Mouse (Mus musculus) heart, postnatal 25 days (tissue): ENCODE data around the gene Tmem220. TPM values are rescaled to one million over a fixed set of nuclear protein-coding genes. Genes with fewer than 3 reads are reported as not detected.
"Not testable (repeated sequence)": the region's sequence is repeated elsewhere in the genome, so short reads cannot be mapped to it uniquely, and the experiment has no call there.

Experiments
- DNase-seq: peaks from one replicate; pipeline ENCODE4 v3.0.0; 2022; ENCODE audit warnings: low spot score
- intact Hi-C: fragments of 180-260 bp; cut with DNase I; formaldehyde crosslinking; loops from one replicate; pipeline ENCODE4 v1.15.1; 2025
- total RNA-seq, 2 experiments: library from RNA; stranded (reverse); gene quantifications; 2 replicates each; pipeline ENCODE4 v1.2.3; 2021

Tmem220 gene
- total RNA-seq, 2 experiments from 2014 or later, result 1.4 to 1.5 TPM

- no peak for DNase-seq
- intact Hi-C loops, result no loop called here
Measured at GRCm38 (mm10) chr11:67011635-67012034, 13.3 kb upstream of the Tmem220 start.

DNA sequence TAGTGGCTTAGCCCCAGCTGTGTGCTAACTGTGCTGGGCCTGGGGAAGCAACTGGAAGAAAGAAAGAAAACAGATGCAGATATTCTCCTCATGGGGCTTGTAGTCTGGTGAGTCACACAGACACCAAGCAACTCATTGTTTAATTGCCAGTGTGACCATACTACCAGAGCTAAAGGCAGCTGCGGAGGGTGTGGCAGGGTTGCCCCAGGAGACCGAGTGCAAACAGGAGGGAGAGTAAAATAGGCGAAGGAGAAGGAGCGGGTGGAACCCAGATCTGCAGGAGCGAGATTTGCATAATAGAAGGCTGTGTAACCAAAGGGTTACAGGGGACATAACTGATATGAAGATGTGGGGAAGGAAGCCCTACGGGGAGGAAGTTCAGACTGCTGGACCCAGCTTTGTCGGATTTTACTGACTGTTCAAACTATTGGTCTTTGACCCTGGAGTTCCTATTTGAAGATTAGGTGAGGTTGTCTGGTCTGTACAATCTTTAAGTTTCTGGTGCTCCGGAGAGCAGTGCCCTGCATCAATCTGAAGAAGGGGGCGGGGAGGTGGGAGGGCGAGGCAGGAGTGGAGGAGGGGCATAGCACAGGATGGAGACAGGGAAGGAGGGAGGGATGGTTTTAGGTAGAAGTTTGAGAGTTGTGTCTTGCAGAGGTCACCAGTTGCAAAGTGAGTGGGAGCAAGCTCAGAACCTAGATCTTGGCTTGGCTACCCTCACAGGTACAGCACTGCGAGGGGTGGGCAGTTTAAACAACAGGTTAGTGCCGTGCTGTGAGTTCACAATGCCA is 7.0 kb upstream of the Tmem220 start:
- intact Hi-C loops, result no loop called here
- peak; percentile 29 for DNase-seq

DNA sequence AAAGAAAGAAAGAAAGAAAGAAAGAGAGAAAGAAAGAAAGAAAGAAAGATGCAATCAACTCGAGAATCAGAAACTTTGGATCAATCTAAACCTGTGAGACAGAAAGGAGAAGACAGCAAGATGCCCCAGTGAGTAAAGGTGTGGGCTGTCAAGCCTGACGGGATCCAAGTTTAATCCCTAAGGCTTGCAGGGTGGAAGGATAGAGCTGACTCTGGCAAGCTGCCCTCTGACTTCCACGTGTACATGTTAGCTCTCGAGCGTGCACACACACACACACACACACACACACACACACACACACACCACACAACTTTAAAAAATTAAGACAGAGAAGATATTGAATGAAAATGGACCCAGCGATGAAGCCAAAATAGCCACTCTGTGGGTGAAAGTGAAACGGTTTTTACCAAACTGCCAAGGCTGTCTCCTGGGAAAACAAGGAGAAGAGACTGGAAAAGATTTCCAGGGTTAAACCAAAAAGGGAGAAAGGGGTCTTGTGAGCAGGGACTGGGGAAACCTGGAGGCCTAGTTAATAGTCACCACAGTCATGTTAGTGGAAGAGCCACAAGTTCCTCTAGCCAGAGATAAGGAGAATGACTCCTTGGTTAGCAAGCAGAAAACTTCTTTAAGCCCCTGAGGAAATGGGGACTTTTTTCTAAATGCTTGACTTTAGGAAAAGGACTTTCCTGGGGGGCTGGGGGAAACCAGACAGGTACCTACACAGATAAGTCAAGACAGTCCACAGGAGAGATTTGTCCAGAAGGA is 5.1 kb upstream of the Tmem220 start:
- no peak for DNase-seq
- intact Hi-C loops, result loop anchor here (2.0 to 5.0 kb wide), 2 partner anchors 33 to 82 kb away; no protein-coding TSS in a partner anchor

DNA sequence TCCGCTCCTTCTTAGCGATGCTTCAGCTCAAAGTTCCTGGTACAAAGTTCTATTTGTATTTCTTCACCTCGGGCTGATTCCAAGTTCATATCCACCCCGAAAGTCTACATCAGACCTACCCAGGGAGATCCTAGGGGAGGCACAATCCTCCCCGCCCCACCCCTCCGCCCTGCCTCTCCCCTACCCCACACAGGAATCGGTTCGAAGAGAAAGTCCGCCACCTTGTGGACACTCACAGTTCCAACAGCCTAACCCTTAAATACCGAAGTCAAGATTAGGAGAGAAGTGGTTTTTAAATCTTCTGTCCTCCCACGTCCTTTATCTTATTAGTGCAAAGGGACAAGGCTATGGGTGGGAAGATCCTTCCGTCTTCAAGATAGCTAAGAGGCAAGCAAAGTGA is 4.0 kb upstream of the Tmem220 start:
- peak; percentile 21 for DNase-seq
- intact Hi-C loops, result loop anchor here (1.0 to 5.0 kb wide), 3 partner anchors 34 to 116 kb away; no protein-coding TSS in a partner anchor

DNA sequence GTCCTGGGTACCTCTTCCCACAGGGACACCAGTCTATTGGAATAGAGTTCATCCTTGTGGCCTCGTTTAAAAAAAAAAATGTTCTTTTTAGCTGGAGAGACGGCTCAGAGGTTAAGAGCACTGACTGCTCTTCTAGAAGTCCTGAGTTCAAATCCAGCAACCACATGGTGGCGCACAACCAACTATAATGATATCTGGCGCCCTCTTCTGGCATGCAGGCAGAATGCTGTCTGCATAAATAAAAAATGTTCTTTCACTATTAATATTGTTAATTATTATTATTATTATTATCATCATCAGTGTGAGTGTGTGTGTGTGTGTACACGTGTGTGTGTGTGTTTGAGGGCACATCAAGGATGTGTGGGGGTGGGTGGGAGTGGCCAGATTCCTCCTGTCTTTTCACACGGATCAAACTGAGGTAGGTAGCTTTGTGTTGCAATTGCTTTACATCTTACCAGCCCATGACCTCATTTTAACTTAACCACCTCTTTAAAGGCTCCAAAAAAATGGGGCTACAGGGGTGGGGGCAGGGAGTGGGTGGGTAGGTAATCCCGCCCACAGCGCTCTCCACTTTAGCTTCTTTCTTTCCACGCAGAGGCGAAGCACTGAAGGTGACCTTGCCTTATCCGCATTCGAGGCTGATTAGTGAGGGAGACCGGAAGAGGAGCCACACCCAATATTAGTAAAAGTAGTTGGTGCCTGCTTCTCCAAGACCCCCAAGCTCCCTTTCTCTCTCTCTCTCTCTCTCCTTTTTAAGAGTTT is 2.4 kb upstream of the Tmem220 start:
- DNase-seq, result no peak
- intact Hi-C loops, result loop anchor here (5.0 kb wide), 1 partner anchor 80 kb away; no protein-coding TSS in a partner anchor

DNA sequence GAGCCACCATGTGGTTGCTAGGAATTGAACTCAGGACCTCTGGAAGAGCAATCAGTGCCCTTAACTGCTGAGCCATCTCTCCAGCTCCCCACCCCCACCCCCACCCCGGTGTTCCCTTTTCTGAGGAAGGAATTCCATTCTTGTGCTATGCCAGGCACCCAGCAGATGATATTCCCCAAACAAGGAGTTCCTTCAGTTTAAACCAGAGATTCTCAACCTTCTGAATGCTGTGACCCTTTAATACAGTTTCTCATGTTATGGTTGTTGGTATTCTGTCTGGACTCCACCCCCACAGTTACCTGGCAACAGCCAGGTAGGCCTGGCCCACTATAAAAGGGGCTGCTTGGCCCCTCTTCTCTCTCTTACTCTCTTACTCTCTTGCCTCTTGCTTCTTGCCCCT is 1.8 kb upstream of the Tmem220 start:
- not testable (repeated sequence) for DNase-seq
- intact Hi-C loops, result loop anchor here (5.0 kb wide), 1 partner anchor 79 kb away; no protein-coding TSS in a partner anchor

- intact Hi-C loops, result loop anchor here (2.0 to 5.0 kb wide), 2 partner anchors 61 to 78 kb away; no protein-coding TSS in a partner anchor
- DNase-seq, result no peak
Measured at GRCm38 (mm10) chr11:67023802-67024340, 1.1 kb upstream of the Tmem220 start.

- intact Hi-C loops, result no loop called here
Measured at GRCm38 (mm10) chr11:67030904-67031602, 6.1 kb downstream of the Tmem220 start.

GRCm38 (mm10) chr11:67031603-67031915 is 6.6 kb downstream of the Tmem220 start:
- intact Hi-C loops, result no loop called here
- no peak for DNase-seq

More at GRCm38 (mm10) chr11:67030904-67031602, 6.1 kb downstream of the Tmem220 start:
- no peak for DNase-seq

DNA sequence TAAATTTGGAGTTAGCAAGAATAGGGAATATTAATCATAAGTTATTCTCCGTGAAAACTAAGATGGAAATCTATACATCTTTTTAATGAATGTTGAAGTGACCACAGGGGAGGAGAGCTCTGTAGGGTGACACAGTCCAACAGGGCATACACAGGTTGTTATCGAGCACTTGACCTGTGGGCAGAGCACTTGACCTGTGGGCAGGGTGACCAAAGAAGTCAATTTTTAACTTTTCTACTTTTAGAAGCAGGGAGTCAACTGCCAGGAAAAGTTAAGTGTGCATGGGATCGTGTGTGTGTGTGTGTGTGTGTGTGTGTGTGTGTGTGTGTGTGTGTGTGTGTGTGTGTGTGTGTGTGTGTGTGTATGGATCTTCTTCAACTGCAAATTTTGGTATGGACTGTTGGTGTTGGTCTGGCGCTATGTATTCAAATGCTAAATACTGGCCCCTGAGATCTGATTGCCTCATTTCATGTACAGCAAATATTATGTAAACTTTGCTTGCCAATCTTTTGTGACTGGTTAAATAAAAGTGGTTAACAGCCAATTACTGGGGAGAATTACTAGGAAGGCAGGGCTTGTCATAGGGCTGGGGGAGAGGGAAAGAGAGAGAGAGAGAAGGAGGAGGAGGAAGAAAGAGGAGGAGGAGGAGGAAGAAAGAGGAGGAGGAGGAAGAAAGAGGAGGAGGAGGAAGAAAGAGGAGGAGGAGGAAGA is 10.0 kb downstream of the Tmem220 start:
- no peak for DNase-seq

DNA sequence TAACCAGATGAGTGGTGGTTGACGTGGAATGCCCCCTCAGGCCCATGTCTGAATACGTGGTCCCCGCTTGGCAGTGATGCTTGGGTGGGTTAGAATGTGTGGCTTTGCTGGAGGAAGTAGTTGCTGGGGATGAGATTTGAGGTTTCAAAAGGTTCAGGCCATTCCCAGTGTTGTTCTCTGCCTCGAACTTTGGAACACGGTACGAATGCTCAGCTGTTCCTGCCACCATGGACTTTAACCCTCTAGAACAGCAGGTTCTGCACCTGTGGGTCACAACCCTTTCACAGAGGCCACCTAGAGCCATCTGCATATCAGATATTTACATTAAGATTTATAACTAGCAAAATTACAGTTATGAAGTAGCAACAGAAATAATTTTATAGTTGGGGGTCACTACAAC is 11.3 kb downstream of the Tmem220 start:
- intact Hi-C loops, result no loop called here

More for the DNA sequence above, 10.0 kb downstream of the Tmem220 start:
- intact Hi-C loops, result no loop called here

GRCm38 (mm10) chr11:67036892-67037291 is 11.9 kb downstream of the Tmem220 start:
- no peak for DNase-seq
- intact Hi-C loops, result no loop called here

More for the DNA sequence above, 11.3 kb downstream of the Tmem220 start:
- DNase-seq, result no peak

DNA sequence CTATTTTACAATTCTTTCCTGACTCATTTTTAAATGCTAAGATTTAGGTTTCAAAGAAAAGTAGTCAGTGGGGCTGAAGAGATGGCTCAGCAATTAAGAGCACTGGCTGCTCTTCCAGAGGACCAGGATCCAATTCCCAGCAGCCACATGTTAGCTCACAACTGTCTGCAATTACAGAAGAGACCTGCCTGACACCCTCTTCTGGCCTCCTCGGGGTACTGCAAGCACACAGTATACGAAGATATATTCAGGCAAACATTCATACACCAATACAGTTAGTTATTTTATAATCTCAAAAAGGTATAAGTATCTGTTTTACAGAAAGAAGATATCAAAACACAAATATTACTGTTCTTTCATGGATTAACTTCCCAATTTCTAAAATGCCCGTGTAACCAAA is 14.8 kb downstream of the Tmem220 start:
- DNase-seq, result no peak
- intact Hi-C loops, result no loop called here

- intact Hi-C loops, result no loop called here
- no peak for DNase-seq
Measured at GRCm38 (mm10) chr11:67040483-67040882, 15.5 kb downstream of the Tmem220 start.

DNA sequence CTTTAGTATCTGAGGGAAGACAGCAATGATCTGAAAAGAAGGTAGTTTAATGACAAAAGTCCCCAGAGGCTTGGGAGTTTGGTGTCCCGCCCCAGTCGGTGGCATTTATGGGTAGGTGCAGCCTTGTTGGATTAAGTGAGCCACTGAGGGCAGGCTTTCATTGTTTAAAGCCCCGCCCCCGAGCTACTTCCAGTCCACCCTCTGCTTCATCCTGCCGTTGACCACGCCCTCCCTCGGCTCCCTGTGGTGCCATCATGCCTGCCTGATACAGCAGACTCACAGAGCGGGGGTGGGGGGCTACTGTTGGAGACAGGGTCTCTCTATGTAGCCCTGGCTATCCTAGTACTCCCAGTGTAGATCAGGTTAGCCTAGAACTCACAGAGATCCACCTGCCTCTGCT is 18.1 kb downstream of the Tmem220 start:
- intact Hi-C loops, result no loop called here
- DNase-seq, result no peak

DNA sequence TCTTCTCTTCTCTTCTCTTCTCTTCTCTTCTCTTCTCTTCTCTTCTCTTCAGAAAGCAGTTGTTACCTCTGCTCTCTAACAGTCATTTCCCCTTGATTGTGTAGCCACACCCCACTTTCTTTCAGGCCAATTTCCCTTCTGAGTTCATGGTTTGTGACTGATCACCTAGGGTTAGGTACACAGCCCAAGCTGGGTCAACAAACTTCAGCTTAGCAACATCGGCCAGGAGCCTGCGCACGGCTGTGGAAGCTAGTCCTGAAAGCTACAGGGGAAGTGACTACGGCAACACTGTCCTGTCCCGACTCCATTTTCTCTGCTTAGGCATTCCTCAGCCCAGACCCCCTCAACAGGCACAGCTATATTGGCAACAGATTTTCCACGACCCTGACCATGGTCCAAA is 20.0 kb downstream of the Tmem220 start:
- DNase-seq, result no peak

GRCm38 (mm10) chr11:67047199-67047598 is 22.2 kb downstream of the Tmem220 start:
- no peak for DNase-seq
- intact Hi-C loops, result no loop called here

More for the DNA sequence above, 20.0 kb downstream of the Tmem220 start:
- intact Hi-C loops, result no loop called here

- intact Hi-C loops, result no loop called here
- no peak for DNase-seq
Measured at GRCm38 (mm10) chr11:67048496-67048895, 23.5 kb downstream of the Tmem220 start.

DNA sequence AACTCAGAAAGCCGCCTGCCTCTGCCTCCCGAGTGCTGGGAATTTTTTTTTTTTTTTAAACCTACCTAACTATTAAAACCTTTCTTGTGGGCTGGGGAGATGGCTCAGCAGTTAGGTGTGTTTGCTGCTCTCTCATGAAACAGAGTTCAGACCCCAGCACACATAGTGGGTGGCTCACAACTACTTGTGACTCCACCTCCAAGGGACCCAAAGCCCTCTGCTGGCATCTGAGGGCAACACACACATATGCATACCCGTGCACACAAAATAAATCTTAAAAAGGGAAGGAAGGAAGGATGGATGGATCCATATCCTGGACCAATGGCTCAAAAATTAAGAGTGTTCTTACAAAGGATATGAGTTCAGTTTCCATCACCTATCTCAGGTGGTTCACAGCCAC is 24.3 kb downstream of the Tmem220 start:
- DNase-seq, result no peak
- intact Hi-C loops, result no loop called here
